Mouse (Mus musculus): Measurements from ENCODE around the gene Rps6ka4. TPM values are rescaled to one million over a fixed set of nuclear protein-coding genes. Genes with fewer than 3 reads are reported as not detected.

Gene Rps6ka4
- polyA plus RNA-seq, 1 experiment from 2014 or later, result 21.4 TPM

DNA sequence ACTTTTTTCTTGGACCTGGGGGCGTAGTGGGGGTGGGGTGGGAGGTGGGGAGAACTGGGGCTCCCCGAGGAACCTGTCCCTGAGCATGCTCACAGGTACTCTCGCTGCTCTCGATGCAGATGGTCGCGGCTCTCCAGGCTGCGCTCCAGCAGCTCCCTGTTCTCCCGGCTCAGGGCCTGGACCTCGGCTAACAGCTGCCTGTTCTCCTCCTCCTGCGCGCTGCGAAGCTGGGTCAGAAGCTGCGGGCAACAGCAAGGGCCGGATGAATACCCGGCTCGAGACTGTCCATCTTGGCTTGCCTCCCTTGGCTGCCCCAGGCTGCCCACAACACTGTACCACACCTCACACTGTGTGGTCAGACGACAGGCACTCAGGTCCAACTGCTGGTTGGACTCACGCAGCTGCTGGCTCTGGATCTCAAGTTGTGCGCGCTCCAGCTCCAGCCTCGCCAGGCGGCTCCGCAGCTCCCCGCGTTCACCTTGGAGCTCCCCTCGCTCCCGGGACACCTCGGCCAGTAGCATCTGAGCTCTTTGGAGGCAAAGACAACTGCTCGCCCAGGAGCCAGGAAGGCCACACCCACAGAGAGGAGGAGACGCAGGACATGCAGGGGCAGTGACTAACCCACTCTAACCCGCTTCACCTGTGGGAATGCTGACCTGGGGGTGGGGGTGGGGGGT is 7.5 kb upstream of the Rps6ka4 start:
- Histone ChIP-seq H3K27ac (no peak overlapping the region), H3K27me3 (peaks cover 86% of the 10 kb centered on the region), H3K4me3 (peak overlapping the region; percentile 28), H3K4me2 (replicated peaks) (peak overlapping the region; percentile 57), H3K4me1 (peaks cover 19% of the 10 kb centered on the region), H3K9me3 (no peaks in the 10 kb centered on the region), H3K36me3 (no peaks in the 10 kb centered on the region), H3K9ac (peak overlapping the region; percentile 43; the same call in 1 of the 2 replicates)
- 2% methylated on average over 31 of the region's 31 CpGs for WGBS
- 0 out of 2 replicates have a peak, but pooled peaks have one; percentile 8 for ATAC-seq (ENCODE audit: low FRiP score, low read depth)

- no peak for ATAC-seq (ENCODE audit: low FRiP score, low read depth)
- Histone ChIP-seq H3K36me3 (no peaks in the 10 kb centered on the region), H3K27me3 (peaks cover 98% of the 10 kb centered on the region), H3K4me3 (no peak overlapping the region), H3K27ac (no peak overlapping the region), H3K4me2 (replicated peaks) (no peak overlapping the region), H3K9me3 (no peaks in the 10 kb centered on the region), H3K4me1 (peaks cover 15% of the 10 kb centered on the region), H3K9ac (no peak overlapping the region)
- 73% methylated on average over 4 of the region's 4 CpGs for WGBS
These were observed 5.6 kb upstream of the Rps6ka4 start for GRCm38 (mm10) chr19:6846050-6846449.

DNA sequence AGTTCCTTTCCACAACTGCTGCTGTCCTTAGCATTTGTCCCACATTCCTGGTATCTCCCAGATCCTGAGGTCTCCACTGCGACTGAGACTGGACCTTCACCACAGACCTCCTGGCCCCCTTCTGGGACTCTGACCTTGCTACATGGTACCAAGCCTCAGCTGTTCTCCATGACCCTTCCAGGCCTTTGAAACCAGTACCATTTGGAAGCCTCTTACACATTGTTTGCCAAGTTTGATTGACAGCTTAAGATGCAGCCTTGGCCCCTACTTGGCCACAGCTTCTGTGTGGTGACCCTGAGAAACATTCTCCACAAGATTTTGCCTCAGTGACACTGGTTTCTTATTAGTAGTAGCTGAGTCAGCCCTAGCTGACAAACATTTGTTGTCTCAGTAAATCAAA is 1.9 kb upstream of the Rps6ka4 start:
- Histone ChIP-seq H3K9ac (no peak overlapping the region), H3K4me2 (replicated peaks) (no peak overlapping the region), H3K27ac (no peak overlapping the region), H3K9me3 (no peaks in the 10 kb centered on the region), H3K27me3 (peaks cover 98% of the 10 kb centered on the region), H3K4me1 (peaks cover 19% of the 10 kb centered on the region), H3K36me3 (peaks cover 14% of the 10 kb centered on the region), H3K4me3 (no peak overlapping the region)
- ATAC-seq (ENCODE audit: low FRiP score, low read depth), result no peak
- 61% methylated on average over 1 of the region's 1 CpGs for WGBS

DNA sequence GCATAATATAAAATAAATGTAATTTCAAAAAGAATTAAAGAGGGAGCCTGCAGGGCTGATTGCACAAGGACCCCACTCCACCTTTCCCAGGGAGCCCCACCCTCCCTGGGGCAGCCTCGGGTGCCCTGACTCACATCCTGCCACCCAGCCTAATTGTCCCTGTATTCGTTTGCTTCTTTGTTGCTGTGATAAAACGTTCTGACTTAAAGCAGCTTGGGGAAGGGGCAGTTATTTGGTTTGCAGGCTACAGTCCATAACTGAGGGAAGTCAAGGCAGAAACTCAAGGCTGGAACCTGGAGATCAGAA is 809 bp upstream of the Rps6ka4 start:
- Histone ChIP-seq H3K9me3 (no peaks in the 10 kb centered on the region), H3K4me3 (peak overlapping the region; percentile 80), H3K4me1 (peaks cover 19% of the 10 kb centered on the region), H3K27ac (no peak overlapping the region), H3K4me2 (replicated peaks) (peak overlapping the region; percentile 94), H3K27me3 (peaks cover 98% of the 10 kb centered on the region), H3K9ac (no peak overlapping the region), H3K36me3 (peaks cover 24% of the 10 kb centered on the region)
- 9% methylated on average over 3 of the region's 3 CpGs for WGBS
- ATAC-seq (ENCODE audit: low FRiP score, low read depth), result no peak

DNA sequence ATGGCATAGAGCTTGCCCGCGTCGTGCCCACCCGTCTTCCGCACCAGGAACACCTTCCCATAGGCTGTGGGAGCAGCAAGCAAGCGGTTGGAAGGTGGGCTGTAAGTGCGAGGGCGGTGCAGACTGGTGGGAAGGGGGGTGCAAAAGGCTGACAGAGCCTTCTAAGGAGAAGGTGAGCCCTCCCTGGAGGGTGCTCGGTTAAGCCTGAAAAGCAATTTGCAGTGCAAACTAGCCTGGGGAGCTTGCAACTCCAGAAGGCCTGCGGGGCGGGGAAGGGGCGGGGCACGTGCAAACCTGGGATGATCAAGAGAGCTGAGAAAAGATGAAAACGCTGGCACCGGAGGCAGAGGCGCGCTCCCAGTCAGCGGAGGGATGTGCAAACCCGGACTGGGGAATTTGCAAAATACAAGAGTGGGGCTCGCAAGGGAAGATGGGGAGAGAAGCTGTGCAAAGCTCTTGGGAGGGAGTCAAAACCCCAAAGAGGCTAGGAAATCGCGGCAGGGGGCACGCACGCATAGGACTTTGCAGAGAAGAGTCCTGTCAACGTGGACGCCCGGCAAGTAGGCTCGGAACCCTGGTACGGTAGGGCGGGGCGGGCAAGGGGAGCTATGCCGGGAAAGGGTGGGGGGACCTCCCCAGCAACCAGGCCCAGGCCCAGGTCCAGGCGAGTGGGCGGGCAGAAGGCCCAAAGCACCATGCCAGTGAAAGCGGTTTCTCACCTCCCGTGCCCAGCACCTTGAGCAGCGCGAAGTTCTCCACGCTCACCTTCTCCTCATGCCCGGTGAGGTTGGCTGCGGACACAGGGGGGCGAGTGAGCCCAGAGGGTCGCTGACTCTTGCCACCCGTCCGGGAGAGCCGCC is 591 bp downstream of the Rps6ka4 start:
- no peak overlapping the region for H3K27ac ChIP-seq
- ATAC-seq (ENCODE audit: low FRiP score, low read depth), result peak; percentile 18; the same call in 1 of the 2 replicates
- peak overlapping the region; percentile 81 for H3K9ac ChIP-seq
- H3K4me3 ChIP-seq, result peak overlapping the region; percentile 80
- H3K36me3 ChIP-seq, result peaks cover 29% of the 10 kb centered on the region
- peaks cover 19% of the 10 kb centered on the region for H3K4me1 ChIP-seq
- H3K4me2 ChIP-seq (replicated peaks), result peak overlapping the region; percentile 94
- H3K27me3 ChIP-seq, result peaks cover 98% of the 10 kb centered on the region
- no peaks in the 10 kb centered on the region for H3K9me3 ChIP-seq
- under 1% methylated on average over 46 of the region's 46 CpGs for WGBS

DNA sequence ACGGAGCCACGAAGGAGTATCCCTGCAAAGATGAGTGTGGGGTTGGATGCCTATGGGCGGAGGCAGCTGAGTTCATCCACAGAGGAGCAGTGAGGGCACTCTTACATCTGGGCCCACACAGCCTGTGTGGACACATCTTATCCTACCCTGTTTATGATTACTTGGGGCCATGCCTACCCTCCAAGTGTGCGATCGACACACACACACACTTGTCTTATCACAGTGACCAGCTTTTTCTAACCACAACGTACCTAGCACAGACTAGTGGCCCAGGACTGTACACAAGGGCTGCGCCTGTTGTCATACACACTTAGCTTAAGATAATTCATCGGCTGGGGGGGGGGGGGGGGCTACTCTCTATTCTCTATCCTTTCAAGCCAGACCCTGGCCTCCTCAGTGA is 8.1 kb downstream of the Rps6ka4 start:
- Histone ChIP-seq H3K4me2 (replicated peaks) (no peak overlapping the region), H3K4me1 (peaks cover 17% of the 10 kb centered on the region), H3K4me3 (no peak overlapping the region), H3K36me3 (peaks cover 49% of the 10 kb centered on the region), H3K9ac (no peak overlapping the region), H3K9me3 (0 out of 2 replicates have a peak, but pooled peaks cover 5% of the 10 kb centered on the region), H3K27ac (no peak overlapping the region), H3K27me3 (peaks cover 97% of the 10 kb centered on the region)
- no peak for ATAC-seq (ENCODE audit: low FRiP score, low read depth)
- 91% methylated on average over 8 of the region's 8 CpGs for WGBS

- Histone ChIP-seq H3K4me1 (peaks cover 17% of the 10 kb centered on the region), H3K27me3 (peaks cover 97% of the 10 kb centered on the region), H3K4me2 (replicated peaks) (peak overlapping the region; percentile 55), H3K36me3 (peaks cover 39% of the 10 kb centered on the region), H3K27ac (no peak overlapping the region), H3K4me3 (peak overlapping the region; percentile 28), H3K9me3 (0 out of 2 replicates have a peak, but pooled peaks cover 7% of the 10 kb centered on the region), H3K9ac (0 out of 2 replicates have a peak overlapping the region, but pooled peaks have one; percentile 25)
- ATAC-seq (ENCODE audit: low FRiP score, low read depth), result 0 out of 2 replicates have a peak, but pooled peaks have one; percentile 26
- 4% methylated on average over 17 of the region's 17 CpGs for WGBS
These were observed 9.1 kb downstream of the Rps6ka4 start for GRCm38 (mm10) chr19:6831331-6831730.

DNA sequence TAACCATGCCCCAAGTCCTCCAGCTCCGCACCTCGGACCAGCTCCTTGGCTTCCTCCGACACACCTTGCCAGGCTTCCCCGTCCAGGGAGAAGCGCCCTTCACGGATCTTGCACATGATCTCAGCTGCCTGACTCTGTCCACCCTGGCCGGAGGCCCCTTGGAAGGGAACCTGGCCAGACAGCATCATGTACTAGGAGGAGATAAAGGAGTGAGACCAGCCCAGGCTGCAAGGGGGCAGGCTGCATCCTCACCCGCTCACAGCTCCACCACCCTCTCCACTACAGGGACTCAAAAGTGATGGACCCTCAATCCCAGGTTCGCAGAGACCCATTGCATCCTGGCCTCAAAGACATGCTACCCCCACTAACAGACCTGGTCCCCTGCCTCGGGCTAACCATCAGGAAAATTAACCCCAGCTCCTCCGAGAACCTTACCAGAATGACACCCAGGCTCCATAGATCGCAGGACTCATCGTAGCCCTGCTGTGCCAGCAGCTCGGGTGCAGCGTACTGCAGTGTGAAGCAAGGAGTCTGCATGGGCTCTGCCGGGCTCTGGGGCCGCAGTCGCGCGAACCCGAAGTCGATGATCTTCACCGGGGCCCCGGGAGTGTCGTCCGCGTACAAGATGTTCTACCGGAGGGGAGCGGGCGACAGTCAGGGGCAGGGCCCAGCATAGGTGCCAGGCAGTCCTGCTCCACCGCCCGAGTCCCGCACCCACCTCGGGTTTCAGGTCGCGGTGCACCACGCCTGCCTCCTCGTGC is 9.7 kb downstream of the Rps6ka4 start:
- Histone ChIP-seq H3K9ac (0 out of 2 replicates have a peak overlapping the region, but pooled peaks have one; percentile 25), H3K27ac (no peak overlapping the region), H3K4me1 (peaks cover 17% of the 10 kb centered on the region), H3K27me3 (peaks cover 96% of the 10 kb centered on the region), H3K4me3 (peak overlapping the region; percentile 28), H3K4me2 (replicated peaks) (peak overlapping the region; percentile 55), H3K36me3 (peaks cover 37% of the 10 kb centered on the region), H3K9me3 (0 out of 2 replicates have a peak, but pooled peaks cover 7% of the 10 kb centered on the region)
- 7% methylated on average over 38 of the region's 38 CpGs for WGBS
- no peak for ATAC-seq (ENCODE audit: low FRiP score, low read depth)

DNA sequence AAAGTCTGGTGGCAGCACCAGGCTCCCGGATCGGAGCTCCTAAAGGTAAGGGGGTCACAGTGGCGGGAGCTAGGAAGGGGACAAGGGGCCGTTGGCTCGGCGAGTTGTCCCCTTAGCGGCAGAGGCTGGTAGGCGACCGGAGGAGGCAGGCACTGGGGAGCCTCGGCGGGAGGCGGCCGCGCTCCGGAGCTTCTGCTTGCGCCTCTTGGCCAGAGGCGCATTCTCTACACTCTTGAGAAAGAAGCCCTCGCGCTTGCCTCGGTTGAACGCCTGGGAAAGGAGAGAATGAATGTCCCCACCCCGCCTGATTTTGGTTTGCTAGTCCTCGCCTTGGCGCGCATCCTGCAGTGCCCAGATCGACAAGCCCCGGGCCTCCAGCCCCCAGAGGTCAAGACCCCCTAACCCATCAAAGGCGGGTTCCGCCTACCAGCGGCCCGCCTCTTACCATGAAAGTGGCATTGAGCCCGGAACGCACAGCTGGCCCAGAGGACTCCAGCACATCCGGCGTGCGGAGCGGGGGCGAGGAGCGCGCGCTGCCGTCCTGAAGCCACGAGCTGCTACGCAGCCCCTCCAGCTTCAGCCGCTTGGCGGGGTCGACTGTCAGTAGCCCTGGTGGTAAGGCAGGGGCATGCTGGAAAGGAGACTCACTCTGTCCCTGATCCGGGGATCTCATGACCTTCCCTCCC is 10.4 kb downstream of the Rps6ka4 start:
- peak overlapping the region; percentile 55 for H3K4me2 ChIP-seq (replicated peaks)
- H3K9me3 ChIP-seq, result 0 out of 2 replicates have a peak, but pooled peaks cover 7% of the 10 kb centered on the region
- no peak overlapping the region for H3K27ac ChIP-seq
- peak overlapping the region; percentile 28 for H3K4me3 ChIP-seq
- peaks cover 88% of the 10 kb centered on the region for H3K27me3 ChIP-seq
- H3K4me1 ChIP-seq, result peaks cover 17% of the 10 kb centered on the region
- WGBS, result 4% methylated on average over 47 of the region's 48 CpGs
- peaks cover 36% of the 10 kb centered on the region for H3K36me3 ChIP-seq
- peak overlapping the region; percentile 35; the same call in 1 of the 2 replicates for H3K9ac ChIP-seq
- ATAC-seq (ENCODE audit: low FRiP score, low read depth), result no peak

- H3K4me3 ChIP-seq, result no peak overlapping the region
- peaks cover 26% of the 10 kb centered on the region for H3K36me3 ChIP-seq
- H3K4me2 ChIP-seq (replicated peaks), result no peak overlapping the region
- 0 out of 2 replicates have a peak, but pooled peaks cover 7% of the 10 kb centered on the region for H3K9me3 ChIP-seq
- H3K27me3 ChIP-seq, result peaks cover 88% of the 10 kb centered on the region
- H3K27ac ChIP-seq, result no peak overlapping the region
- H3K4me1 ChIP-seq, result peaks cover 17% of the 10 kb centered on the region
- ATAC-seq (ENCODE audit: low FRiP score, low read depth), result no peak
- H3K9ac ChIP-seq, result no peak overlapping the region
- 24% methylated on average over 3 of the region's 3 CpGs for WGBS
These were observed 11.4 kb downstream of the Rps6ka4 start for GRCm38 (mm10) chr19:6829069-6829468.

DNA sequence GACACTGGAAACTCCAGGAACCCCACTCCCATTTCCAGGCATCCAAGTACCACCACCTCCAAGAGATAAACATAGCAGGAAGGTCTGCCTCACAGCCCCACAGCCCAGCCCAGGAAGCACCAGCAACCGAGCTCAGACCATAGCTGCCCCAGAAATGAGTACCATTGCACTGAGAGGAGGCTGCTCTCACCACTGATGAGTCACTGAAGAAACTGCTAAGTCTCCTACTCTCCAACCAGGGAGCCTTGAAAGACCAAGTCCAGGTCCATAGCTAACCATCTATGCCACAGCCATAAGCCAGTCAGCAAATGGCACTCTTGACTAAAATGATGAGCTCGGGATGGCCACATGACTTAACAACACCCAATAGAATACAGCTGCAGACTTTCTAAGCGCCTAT is 13.8 kb downstream of the Rps6ka4 start:
- H3K36me3 ChIP-seq, result peaks cover 7% of the 10 kb centered on the region
- H3K27me3 ChIP-seq, result peaks cover 89% of the 10 kb centered on the region
- WGBS, result 64% methylated on average over 3 of the region's 3 CpGs

More for the DNA sequence above, 13.8 kb downstream of the Rps6ka4 start:
- Histone ChIP-seq H3K27ac (no peak overlapping the region), H3K4me1 (peaks cover 17% of the 10 kb centered on the region), H3K4me2 (replicated peaks) (no peak overlapping the region), H3K9me3 (0 out of 2 replicates have a peak, but pooled peaks cover 7% of the 10 kb centered on the region), H3K9ac (no peak overlapping the region), H3K4me3 (no peak overlapping the region)
- no peak for ATAC-seq (ENCODE audit: low FRiP score, low read depth)
